Mouse (Mus musculus) brain, embryonic 14.5 days (tissue): ENCODE results near the gene Hmx1. TPM values are rescaled to one million over a fixed set of nuclear protein-coding genes. Genes with fewer than 3 reads are reported as not detected.

ENCODE experiments used
- DNase-seq: peaks from one replicate; pipeline ENCODE4 v3.0.0-alpha.2; 2011; ENCODE audit warnings: low read depth
- CTCF ChIP-seq: fragments of 200-500 bp; IDR thresholded peaks from 2 replicates; pipeline ENCODE4 v1.5.1; 2012; ENCODE audit warnings: inconsistent platforms, mild to moderate bottlenecking, moderate library complexity, borderline replicate concordance; ENCODE audit not compliant: insufficient read depth, insufficient read length; ENCODE audit errors: extremely low read depth
- POLR2A ChIP-seq: fragments of 200-500 bp; IDR thresholded peaks from 2 replicates; pipeline ENCODE4 v1.6.1; 2012; ENCODE audit warnings: mild to moderate bottlenecking, inconsistent platforms, borderline replicate concordance; ENCODE audit not compliant: poor library complexity, insufficient read depth, insufficient read length, severe bottlenecking; ENCODE audit errors: extremely low read depth
- polyA plus RNA-seq: library from polyadenylated mRNA; depleted of rRNA; stranded (reverse); fragments of >200 nt; gene quantifications from 2 replicates; pipeline ENCODE4 v1.2.3, GENCODE M21; 2012; rRNA removed

The Hmx1 gene
- polyA plus RNA-seq = 0.45 and 1.0 TPM in 2 replicates

- no peak for TF ChIP-seq CTCF
- TF ChIP-seq POLR2A = no peak
- peak; percentile 81 for DNase-seq
These were observed at the start of gene Hmx1 for GRCm38 (mm10) chr5:35388491-35389111. Gene Hmx1 (plus strand): TSS chr5:35389108.

GRCm38 (mm10) chr5:35345084-35345483 is 43.8 kb upstream of the Hmx1 start:
- TF ChIP-seq POLR2A (no peak), CTCF (no peak)
- no peak for DNase-seq

GRCm38 (mm10) chr5:35348794-35349193 is 40.1 kb upstream of the Hmx1 start:
- peak; percentile 90 for DNase-seq
- TF ChIP-seq POLR2A (no peak), CTCF (peak; percentile 81; the same call in 1 of the 2 replicates)

- no peak for DNase-seq
- TF ChIP-seq POLR2A (no peak), CTCF (no peak)
These were observed 31.1 kb upstream of the Hmx1 start for GRCm38 (mm10) chr5:35357544-35358440.

GRCm38 (mm10) chr5:35361570-35362284 is 27.2 kb upstream of the Hmx1 start:
- TF ChIP-seq POLR2A (no peak), CTCF (peak; percentile 100)
- peak; percentile 95 for DNase-seq

- DNase-seq = no peak
- TF ChIP-seq POLR2A (no peak), CTCF (no peak)
These were observed 22.5 kb upstream of the Hmx1 start for GRCm38 (mm10) chr5:35366241-35367032.

GRCm38 (mm10) chr5:35368916-35369315 is 20.0 kb upstream of the Hmx1 start:
- TF ChIP-seq POLR2A (no peak), CTCF (no peak)
- no peak for DNase-seq

- no peak for DNase-seq
- no peak for TF ChIP-seq POLR2A
- peak; percentile 29; the same call in 1 of the 2 replicates for TF ChIP-seq CTCF
These were observed 9.8 kb upstream of the Hmx1 start for GRCm38 (mm10) chr5:35379066-35379465.

GRCm38 (mm10) chr5:35379815-35380214 is 9.1 kb upstream of the Hmx1 start:
- peak; percentile 91 for TF ChIP-seq CTCF
- TF ChIP-seq POLR2A = no peak
- peak; percentile 73 for DNase-seq

- TF ChIP-seq POLR2A (no peak), CTCF (no peak)
- no peak for DNase-seq
These were observed 946 bp upstream of the Hmx1 start for GRCm38 (mm10) chr5:35387834-35388490.
